Mouse (Mus musculus) Patski (cell line): ENCODE results near the gene Pdss1. TPM values are rescaled to one million over a fixed set of nuclear protein-coding genes. Genes with fewer than 3 reads are reported as not detected.

Experiments used
- ATAC-seq: fragments of 100-300 bp; one replicate; pipeline ENCODE4 v1.8.0; 2021
- CTCF ChIA-PET: fragments of 350-600 bp; sonication (Branson Sonifier 250); formaldehyde crosslinking; loops from one replicate; lab custom pipeline; 2022; ENCODE audit warnings: inconsistent platforms; lab: Charles Lee
- POLR2A ChIA-PET: fragments of 350-600 bp; sonication (Branson Sonifier 250); formaldehyde crosslinking; loops from one replicate; lab custom pipeline; 2022; ENCODE audit warnings: antibody characterized with exemption, inconsistent platforms; lab: Charles Lee
- DNase-seq: peaks from one replicate; pipeline ENCODE4 v3.0.0-alpha.2; 2011; ENCODE audit warnings: low read depth, low spot score
- H3K27me3 ChIP-seq: fragments of 371-371 bp; one replicate; pipeline ENCODE4 v1.5.1; 2021
- CTCF ChIP-seq: fragments of 100-300 bp; IDR thresholded peaks from one replicate; pipeline ENCODE4 v1.5.1; 2021
- in situ Hi-C: fragments of 300-500 bp; cut with MboI; formaldehyde crosslinking; loops from 3 replicates; pipeline ENCODE4 v1.11.1; 2018; ENCODE audit warnings: low pct_unique_long_range_greater_than_20kb, mixed read lengths
- polyA plus RNA-seq: library from polyadenylated mRNA; unstranded; gene quantifications from one replicate; pipeline ENCODE4 v1.2.3, GENCODE M21; 2021

Pdss1 gene
- polyA plus RNA-seq, 1 experiment from 2014 or later = 14.9 TPM

DNA sequence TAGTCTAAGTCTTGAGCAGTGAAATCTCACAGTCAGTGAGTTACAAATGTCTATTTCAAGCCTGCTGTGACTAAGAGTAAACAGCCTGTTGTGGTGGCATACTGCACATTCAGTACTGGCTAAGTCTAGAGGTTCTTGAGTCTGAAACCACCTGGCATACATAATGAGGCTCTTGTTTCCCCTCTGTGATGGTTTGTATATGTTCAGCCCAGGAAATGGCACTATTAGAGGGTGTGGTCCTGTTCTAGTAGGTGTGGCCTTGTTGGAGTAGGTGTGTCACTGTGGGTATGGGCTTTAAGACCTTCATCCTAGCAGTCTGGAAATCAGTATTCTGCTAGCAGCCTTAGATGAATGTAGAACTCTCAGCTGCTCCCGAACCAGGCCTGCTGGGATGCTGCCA is 62.1 kb downstream of the Pdss1 start:
- TF ChIP-seq CTCF = no peak

DNA sequence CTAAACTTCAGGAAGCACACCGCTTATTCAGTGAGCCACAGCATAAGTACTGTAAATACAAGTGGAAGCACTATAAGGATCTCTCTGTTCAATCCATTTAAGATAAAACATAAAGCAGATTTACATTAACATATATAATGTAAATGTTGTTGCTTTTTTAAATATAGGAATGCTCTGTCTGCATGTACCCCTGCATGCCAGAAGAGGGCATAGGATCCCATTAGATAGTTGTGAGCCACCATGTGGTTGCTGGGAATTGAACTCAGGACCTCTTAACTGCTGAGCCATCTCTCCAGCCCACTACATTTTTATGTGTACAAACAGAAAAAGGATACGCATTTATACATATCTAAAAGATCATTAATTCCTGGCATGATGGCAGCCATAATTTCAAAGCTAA is 66.4 kb downstream of the Pdss1 start:
- H3K27me3 ChIP-seq = no peaks in the 10 kb centered on the region
- no peak for ATAC-seq
- CTCF ChIA-PET = interaction anchor here (1.0 to 1.1 kb wide), 2 partner anchors 24 to 60 kb away, joined by 3 read pairs; no protein-coding TSS in a partner anchor
- TF ChIP-seq CTCF = peak; percentile 41
- DNase-seq = no peak
- in situ Hi-C loops = no loop called here
- POLR2A ChIA-PET = no interaction called here

More for the DNA sequence above, 62.1 kb downstream of the Pdss1 start:
- ATAC-seq (peak; percentile 21), DNase-seq (no peak)
- H3K27me3 ChIP-seq = no peaks in the 10 kb centered on the region
- in situ Hi-C loops = no loop called here
- CTCF ChIA-PET = interaction anchor here (1.4 kb wide), 1 partner anchor 22 kb away, joined by 5 read pairs; no protein-coding TSS in a partner anchor
- POLR2A ChIA-PET = no interaction called here

DNA sequence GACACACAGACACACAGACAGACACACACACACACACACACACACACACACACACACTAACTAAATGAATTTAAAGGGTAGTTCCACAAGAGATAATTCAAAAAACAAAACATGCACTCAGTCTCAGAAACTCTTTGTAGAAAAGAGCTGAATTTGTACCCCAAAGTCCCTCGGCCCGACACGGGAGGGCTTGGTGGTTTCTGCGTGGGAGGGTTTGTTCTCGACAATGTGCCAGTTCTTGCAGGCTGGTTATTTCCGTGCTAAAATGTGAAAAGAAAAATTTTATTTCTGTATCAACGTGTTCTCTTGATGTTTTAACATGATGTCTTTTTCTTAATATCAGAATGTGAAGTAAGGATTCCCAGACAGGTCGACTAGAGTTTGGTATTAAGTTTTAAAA is 66.9 kb downstream of the Pdss1 start:
- CTCF ChIA-PET = interaction anchor here (1.0 kb wide), 1 partner anchor 23 kb away, joined by 3 read pairs; no protein-coding TSS in a partner anchor
- in situ Hi-C loops = no loop called here
- TF ChIP-seq CTCF = no peak
- no peaks in the 10 kb centered on the region for H3K27me3 ChIP-seq
- DNase-seq (no peak), ATAC-seq (no peak)
- POLR2A ChIA-PET = no interaction called here

DNA sequence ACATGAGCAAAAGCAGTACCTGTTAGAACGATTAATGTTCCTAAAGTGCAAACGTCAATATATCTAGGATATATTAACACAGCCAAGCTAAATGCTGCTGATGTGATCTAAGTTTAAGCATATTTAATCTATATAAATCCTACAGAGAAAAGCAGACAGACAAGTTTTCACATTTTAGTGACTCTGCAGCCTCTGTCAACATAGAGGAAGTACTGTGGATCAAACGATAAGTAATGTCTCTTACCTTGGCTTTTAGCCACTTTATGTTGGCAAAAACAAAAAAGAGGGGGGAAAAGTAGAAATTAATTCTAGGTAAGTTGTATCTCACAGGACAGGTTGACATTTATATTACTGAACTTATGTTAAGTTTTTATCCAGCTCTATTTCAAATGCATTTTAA is 67.6 kb downstream of the Pdss1 start:
- in situ Hi-C loops = no loop called here
- DNase-seq = no peak
- ATAC-seq = no peak
- TF ChIP-seq CTCF = no peak
- no peaks in the 10 kb centered on the region for H3K27me3 ChIP-seq
- ChIA-PET POLR2A (no interaction called here), CTCF (no interaction called here)

DNA sequence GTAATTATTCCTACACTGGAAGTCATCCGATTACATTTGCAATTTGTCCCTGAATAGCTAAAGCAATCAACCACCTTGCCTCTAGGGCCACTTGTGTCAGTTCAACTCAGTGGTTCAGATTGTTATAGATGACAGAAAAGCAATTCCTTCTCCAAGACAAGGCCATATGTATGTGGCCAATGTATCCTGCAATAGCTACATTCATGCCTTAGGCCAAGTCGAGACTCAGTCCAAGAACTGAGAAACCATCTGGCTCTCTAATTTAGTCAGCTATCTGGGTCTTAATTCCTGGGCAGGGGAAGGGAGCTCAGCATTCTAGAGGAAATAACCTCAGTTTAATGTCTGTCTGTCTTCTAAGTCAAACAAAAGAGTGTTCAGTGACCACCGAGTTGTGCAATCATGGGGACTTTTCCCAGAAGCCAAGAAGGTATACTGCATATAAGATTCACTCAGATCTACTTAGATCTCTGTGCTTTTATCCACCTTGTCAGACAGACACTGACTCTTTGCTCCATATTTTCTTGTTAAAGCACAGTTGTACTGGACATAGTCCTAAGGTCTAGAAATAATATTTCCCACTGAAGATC is 82.2 kb downstream of the Pdss1 start:
- DNase-seq = no peak
- in situ Hi-C loops = no loop called here
- TF ChIP-seq CTCF = no peak
- POLR2A ChIA-PET = no interaction called here
- ATAC-seq = no peak
- no peaks in the 10 kb centered on the region for H3K27me3 ChIP-seq
- CTCF ChIA-PET = interaction anchor here (0.9 to 2.1 kb wide), 4 partner anchors 9 to 18 kb away, joined by 3 to 8 read pairs (median 3); no protein-coding TSS in a partner anchor

DNA sequence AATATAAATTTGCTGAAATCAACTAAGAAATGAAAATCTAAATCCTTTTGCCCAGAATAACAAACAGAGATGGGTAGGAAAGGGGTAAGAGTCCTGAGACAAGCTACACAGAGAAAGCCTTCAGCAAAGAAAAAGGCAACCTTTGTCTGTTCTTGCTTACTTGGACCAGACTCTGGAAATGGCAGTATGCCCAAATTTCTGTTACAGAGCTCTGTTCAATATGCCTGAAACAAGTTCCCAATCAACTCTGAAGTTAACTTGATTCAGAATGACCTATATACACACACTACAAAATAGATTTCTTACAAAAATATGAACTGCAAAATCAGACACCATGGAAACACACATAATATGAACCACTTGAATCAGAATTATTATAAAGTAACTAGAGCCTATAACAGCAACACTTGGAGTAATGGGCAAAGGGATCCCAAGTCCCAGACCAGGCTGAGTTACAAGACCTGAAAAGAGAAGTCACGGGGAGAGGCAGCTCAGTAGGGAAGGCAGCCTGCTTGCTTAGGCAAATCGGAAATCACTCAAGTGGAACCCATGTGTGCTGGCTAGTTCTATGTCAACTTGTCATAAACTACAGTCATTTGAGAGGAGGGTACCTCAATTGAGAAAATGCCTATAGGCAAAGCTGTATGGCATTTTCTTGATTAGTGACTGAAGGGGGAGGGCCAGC is 90.8 kb downstream of the Pdss1 start:
- DNase-seq (no peak), ATAC-seq (no peak)
- TF ChIP-seq CTCF = no peak
- POLR2A ChIA-PET = no interaction called here
- in situ Hi-C loops = no loop called here
- H3K27me3 ChIP-seq = no peaks in the 10 kb centered on the region
- CTCF ChIA-PET = interaction anchor here (1.4 to 1.8 kb wide), 2 partner anchors 24 to 51 kb away, joined by 3 read pairs; no protein-coding TSS in a partner anchor

Other genes with a start within 250 kb of the Pdss1 start
- gene Apbb1ip, start 121.4 kb upstream of the Pdss1 start, polyA plus RNA-seq = not detected
- 62.8 TPM for gene Abi1, start 144.7 kb downstream of the Pdss1 start, polyA plus RNA-seq
- gene Acbd5, start 172.6 kb downstream of the Pdss1 start, polyA plus RNA-seq = 51.7 TPM